Mouse (Mus musculus) brown adipose tissue, adult 24 weeks (tissue): ENCODE results near the gene Nop53. TPM values are rescaled to one million over a fixed set of nuclear protein-coding genes. Genes with fewer than 3 reads are reported as not detected.

ENCODE experiments used
- polyA plus RNA-seq: library from polyadenylated mRNA; stranded (reverse); fragments of >200 nt; gene quantifications from 2 replicates; pipeline ENCODE4 v1.2.4, GENCODE M21; 2012; ENCODE audit not compliant: missing spikeins, insufficient read depth, insufficient read length

The Nop53 gene
- polyA plus RNA-seq, 1 experiment, result 98.8 TPM

Other genes starting within 250 kb of the Nop53 start
- gene Obox5, start 195.9 kb downstream of the Nop53 start, polyA plus RNA-seq, result not detected in 2 replicates
- not detected in 2 replicates for gene Obox6, start 106.4 kb downstream of the Nop53 start, polyA plus RNA-seq
- gene Crx, start 66.1 kb downstream of the Nop53 start, polyA plus RNA-seq, result not detected in 2 replicates
- gene Crxos, start 63.5 kb downstream of the Nop53 start, polyA plus RNA-seq, result not detected in 2 replicates
- 320 and 478 TPM in 2 replicates for gene Selenow, start 23.7 kb downstream of the Nop53 start, polyA plus RNA-seq
- 141 and 148 TPM in 2 replicates for gene Ehd2, start 21.5 kb upstream of the Nop53 start, polyA plus RNA-seq
- 6.1 and 7.4 TPM in 2 replicates for gene Bicra, start 101.8 kb upstream of the Nop53 start, polyA plus RNA-seq
- gene Zfp541, start 115.7 kb upstream of the Nop53 start, polyA plus RNA-seq, result not detected in 2 replicates
- 132 and 141 TPM in 2 replicates for gene Napa, start 152.4 kb upstream of the Nop53 start, polyA plus RNA-seq
- gene Kptn, start 173.8 kb upstream of the Nop53 start, polyA plus RNA-seq, result 13.2 and 18.1 TPM in 2 replicates
- not detected in 2 replicates for gene Slc8a2, start 183.8 kb upstream of the Nop53 start, polyA plus RNA-seq
- gene Meis3, start 229.0 kb upstream of the Nop53 start, polyA plus RNA-seq, result 1.6 and 3.1 TPM in 2 replicates